Mouse (Mus musculus): ENCODE measurements around the gene Zfand3. TPM values are rescaled to one million over a fixed set of nuclear protein-coding genes. Genes with fewer than 3 reads are reported as not detected.

Gene Zfand3
- polyA plus RNA-seq, 2 experiments from 2014 or later = 17.1 to 26.8 TPM

DNA sequence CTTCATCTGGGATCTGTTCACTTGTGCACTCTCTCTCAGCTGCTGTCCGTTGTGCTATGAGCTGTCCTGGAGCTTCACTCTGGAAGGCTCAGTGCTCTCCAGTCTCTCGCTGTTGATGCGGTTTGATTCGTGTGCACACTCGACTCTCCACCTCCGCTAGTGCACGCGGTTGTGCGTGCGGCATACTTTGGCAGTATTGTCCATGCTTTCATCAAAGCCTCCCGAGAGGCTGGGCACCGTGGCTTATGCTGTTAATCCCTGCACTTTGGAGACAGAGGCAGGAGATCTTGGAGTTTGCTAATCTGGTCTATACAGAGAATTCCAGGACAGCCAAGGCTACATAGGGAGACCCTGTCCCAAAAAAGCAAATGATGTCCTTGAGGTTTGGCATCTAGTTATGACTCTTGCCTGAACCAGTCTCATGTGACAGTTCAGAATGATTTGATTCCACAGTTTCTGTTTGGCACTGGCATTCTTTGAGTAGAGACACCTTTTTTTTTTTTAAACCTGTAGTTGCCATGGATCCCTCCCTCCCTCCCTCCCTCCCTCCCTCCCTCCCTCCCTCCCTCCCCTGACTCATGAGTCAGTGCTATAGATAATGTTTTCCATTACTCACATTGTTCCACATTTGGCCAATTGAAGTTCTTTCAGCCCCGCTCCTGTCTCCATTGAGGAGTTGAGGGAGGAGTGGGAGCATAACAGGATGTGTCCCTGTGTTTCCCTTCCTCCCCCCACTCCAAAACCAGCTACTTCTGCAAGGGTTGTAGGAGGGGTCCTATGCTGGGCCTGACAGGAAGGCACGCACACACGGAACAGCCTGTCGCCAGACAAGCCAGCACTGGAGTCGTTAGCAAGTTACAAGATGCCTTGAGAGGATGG is 192.1 kb downstream of the Zfand3 start:
- ATAC-seq = peak; percentile 13

- ATAC-seq = no peak
Measured at GRCm38 (mm10) chr17:30197280-30198030, 192.9 kb downstream of the Zfand3 start.

GRCm38 (mm10) chr17:30198422-30198821 is 193.9 kb downstream of the Zfand3 start:
- ATAC-seq = no peak

DNA sequence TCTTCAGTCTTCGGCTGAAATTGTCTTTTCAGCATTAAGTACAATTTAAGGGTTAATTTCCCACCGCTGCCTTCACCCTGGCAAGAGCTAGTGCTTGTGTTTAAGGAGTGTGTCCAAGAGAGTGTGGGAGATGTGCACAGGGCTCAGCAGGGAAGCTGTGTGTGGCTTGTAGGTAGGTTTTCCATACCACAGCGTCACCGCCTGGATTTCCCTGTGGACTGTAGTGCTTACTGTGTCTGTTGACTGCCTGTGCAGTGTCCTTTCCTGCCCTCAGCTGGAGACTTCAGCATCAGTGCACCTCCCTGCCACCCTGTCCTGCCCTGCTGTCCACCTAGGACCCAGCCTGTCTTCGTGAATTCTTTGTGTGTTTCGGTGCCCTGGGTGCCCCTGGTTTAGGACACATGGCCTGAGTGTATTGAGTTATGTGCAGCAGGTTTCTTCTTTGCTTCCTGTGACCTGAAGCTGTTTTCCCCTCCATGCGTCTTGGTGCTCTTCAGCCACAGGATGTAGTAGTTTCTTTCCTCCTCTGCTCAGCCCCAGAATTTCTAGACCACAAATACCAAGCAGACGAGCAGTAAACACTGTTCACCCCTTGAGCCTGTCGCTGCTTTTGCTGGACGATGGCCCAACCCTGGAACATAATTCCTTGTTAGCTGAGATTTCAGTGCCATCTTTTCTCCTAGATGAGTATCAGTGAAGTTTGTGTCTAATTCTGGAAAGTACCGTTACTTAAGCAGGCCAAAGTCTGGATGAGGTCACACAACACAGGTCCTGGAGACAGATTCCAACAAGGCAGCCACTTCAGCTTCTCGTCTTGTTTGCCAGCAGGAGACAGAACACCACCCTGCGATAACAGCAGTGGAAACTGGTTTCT is 195.1 kb downstream of the Zfand3 start:
- ATAC-seq = peak; percentile 40

GRCm38 (mm10) chr17:30200283-30200682 is 195.8 kb downstream of the Zfand3 start:
- no peak for ATAC-seq

DNA sequence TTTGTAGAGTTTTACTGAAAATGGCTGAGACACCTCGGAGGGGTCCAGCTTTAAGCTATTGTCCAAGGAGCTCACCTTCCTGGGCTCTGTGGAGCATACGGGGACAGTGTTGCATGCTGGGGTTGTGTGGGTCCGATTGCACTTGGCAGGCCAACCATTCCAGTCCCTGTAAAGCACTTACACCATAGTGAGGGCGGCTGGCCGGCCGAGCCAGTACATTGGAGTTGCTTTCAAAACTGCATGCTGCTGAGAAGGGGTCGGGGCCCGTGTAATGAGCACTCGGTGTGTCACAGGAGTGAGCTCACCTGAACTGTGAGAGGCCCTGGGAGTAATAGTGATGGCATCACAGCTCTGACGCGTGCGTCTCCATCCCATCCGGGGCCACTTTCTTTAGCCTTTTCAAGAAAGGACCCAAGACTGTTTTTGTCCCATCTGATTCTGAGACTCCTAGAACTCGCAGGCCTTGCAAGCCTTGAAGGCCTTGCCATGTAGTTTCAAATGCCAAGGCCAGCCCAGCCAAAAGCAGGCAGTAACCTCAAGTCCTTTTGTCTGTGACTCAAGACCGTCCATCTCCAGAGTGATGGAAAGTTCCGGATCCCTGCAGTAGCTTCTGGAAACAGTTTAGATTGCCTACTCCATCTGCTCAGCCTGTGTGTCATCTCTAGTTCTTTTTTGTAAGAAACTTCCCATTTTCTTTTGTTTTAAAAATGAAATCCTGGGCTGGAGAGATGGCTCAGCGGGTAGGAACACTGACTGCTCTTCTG is 200.7 kb downstream of the Zfand3 start:
- no peak for ATAC-seq

DNA sequence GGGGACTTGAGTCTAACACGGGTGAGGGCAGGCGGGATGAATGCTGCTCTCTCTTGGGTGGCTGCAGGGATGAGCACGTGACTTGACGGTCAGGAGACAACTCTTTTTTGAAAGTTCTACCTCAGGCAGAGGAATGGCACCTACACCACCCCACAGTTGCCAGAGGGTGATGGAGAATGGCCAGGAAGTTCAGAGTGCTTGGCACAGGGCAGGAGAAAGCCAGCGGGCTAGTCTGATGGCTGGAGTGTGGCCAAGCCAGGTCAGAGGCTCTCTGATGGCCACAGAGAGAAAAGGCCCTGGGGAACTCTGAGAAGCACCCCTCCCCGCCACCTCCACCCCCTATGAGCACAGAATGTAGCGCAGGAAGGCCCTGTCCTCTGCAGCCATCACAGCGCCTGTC is 205.7 kb downstream of the Zfand3 start:
- no peak for ATAC-seq

- ATAC-seq = no peak
Measured at GRCm38 (mm10) chr17:30210936-30211335, 206.4 kb downstream of the Zfand3 start.

DNA sequence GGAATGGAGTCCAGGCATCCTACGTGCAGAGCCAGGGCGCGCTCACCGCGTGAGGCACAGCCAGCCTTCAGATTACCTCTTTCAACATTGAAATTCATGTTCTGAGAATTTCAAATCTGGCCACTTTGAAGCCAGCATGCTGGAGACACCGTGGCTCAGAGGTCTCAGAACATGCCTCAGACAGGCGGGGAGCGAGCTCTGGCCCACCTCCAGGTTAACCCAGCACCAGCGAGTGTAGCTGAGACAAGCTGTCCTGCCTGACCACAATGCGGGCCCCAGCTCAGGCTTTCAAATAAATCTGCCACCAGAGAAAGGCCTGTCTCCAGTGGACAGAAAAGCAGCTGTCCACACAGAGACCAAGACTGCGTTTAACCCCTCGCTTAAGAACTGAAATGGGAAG is 208.1 kb downstream of the Zfand3 start:
- no peak for ATAC-seq

- no peak for ATAC-seq
Measured at GRCm38 (mm10) chr17:30213371-30213770, 208.8 kb downstream of the Zfand3 start.

DNA sequence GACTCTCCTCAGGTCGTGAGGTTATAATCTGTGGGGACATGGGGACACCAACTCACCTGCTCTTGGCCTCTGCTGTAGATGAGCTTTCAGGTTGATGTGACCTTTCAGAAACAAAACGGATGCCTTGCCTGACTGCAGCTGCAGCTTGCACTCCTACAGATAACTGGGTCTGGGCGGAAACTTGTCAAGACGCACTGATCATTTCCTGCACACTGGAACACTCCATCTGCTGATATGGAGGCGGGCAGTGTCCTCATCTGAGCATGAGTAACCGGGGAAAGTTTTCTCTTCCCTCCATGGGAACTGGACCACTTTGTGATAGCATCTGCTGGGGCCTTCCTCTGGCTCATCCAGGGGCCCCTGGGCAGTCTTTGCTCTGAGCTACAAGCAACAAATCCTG is 209.9 kb downstream of the Zfand3 start:
- ATAC-seq = peak; percentile 80

DNA sequence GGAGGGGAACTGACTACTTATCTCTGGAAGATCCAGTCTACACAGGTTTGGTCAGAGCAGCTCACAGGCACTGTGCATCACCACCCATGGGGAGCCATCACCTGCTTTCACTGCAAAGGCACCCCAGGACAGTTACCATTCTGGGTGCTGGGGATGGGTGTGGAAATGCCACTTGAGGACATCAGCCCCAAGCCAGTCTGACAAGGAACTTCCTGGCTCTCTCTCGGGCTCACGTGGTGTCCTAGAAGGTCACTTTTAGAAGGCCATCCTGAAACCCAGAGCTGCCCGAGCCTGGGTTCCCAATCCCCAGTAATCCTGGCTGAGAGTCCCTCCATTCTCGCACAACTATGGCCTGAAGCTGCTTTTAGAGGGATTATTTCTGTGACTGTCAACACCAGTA is 211.2 kb downstream of the Zfand3 start:
- no peak for ATAC-seq

- ATAC-seq = no peak
Measured at GRCm38 (mm10) chr17:30221677-30222076, 217.1 kb downstream of the Zfand3 start.

GRCm38 (mm10) chr17:30222361-30222760 is 217.8 kb downstream of the Zfand3 start:
- no peak for ATAC-seq

- no peak for ATAC-seq
Measured at GRCm38 (mm10) chr17:30222837-30223236, 218.3 kb downstream of the Zfand3 start.

- no peak for ATAC-seq
Measured at GRCm38 (mm10) chr17:30225030-30225740, 220.7 kb downstream of the Zfand3 start.

DNA sequence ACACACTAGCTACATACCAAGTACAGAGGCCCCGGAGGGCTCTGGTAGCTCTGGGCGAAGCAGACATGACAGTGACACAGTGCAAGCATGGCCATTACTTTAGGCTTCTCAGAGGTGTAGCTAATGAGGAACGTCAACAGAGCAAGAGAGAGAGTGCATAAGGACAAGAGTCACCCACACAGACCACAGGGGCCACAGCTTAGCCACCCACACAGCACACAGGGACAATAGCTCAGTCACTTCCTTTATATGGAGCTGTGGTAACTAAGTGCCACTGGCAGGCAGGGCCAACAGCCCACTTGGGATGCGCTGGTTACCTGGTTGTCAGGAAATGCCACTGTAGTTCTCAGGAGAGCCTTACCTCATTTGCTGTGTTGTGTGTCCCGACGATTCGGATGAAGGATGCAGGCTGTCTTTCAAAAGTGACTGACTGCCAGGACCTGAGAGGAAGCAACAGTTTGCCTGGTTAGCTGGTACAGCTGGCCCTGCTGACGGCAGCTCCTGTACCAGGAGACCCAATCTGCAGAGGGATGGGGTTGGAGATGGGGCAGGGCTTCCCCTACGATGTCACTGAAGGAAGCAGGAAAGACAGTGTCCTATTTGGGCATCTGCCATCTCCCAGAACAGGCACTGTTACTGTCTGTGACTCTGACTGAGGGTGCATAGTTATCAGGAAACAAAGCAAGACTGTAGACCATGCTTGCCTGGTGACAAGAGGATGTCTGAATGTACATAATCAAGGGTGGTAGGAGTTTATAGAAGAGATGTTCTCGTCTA is 224.1 kb downstream of the Zfand3 start:
- peak; percentile 23 for ATAC-seq

DNA sequence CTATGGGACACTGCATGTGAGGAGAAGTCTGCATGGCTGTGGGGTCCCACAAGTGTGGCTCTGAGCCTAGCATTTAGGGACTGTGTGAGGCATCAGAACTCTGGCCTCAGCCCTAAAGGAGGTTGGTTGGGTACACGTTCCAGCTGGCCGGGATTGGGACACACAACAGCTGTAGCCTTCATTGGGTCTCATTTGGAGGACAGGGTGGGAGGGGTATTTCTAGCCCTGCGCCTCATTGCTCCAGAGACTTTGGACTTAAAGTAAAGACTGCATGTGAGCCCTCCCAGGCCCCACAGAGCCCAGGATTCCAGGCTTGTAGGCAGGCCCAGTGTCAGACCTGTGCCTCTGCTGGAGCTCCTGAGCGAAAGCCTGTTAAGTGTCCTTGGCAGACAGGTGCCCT is 225.9 kb downstream of the Zfand3 start:
- no peak for ATAC-seq

- ATAC-seq = no peak
Measured at GRCm38 (mm10) chr17:30231483-30231882, 226.9 kb downstream of the Zfand3 start.

DNA sequence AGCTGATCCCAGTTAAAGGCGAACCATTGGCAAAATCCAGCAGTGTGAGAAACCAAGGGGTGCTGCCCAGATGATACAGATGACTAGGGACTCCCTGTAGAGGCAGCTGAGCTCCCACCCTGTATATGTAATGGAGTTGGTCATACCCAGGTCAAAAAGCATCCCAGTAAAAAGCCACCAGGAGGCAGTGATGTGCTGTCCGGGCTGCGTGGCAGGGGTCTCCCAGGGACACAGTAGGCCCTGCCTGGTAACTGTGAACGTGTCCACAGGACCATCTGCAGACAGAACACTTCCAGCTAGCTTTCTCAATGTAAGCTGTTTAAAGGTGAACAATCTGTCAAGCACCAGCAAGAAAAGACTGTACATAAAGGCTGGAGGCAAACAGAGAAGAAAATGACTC is 228.2 kb downstream of the Zfand3 start:
- ATAC-seq = no peak

- no peak for ATAC-seq
Measured at GRCm38 (mm10) chr17:30235380-30235779, 230.8 kb downstream of the Zfand3 start.
